Mouse (Mus musculus) c-Kit-positive CD71-negative TER-119-negative erythroid progenitor cells, embryonic 14.5 days (primary cell): Measurements from ENCODE around the gene Tigd4.

ENCODE experiments used
- DNase-seq: peaks from one replicate; pipeline ENCODE4 v3.0.0-alpha.2; 2013; ENCODE audit warnings: low read depth

The Tigd4 gene

GRCm38 (mm10) chr3:84615050-84615855, 21.9 kb downstream of the Tigd4 start:
- no peak for DNase-seq

DNA sequence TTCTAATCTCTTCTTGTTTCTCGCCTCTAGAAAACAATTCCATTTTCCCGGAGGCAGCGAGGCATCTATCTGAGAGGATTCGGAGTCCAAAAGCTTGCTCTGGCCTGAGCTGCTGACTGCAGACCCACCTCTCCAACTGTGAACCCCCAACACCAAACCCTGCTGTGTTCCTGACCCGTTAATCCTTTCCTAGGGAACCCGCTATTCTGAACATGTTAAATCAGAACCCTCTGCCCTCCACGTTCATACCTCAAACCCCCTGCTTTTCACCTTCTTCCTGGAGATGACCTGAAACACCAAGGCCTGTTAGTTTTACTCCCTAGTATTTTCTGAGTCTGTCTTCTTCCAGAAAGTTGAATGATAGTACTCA, 22.5 kb downstream of the Tigd4 start:
- no peak for DNase-seq

- DNase-seq, result no peak
These were observed 25.3 kb downstream of the Tigd4 start for GRCm38 (mm10) chr3:84618627-84619026.

- DNase-seq, result no peak
These were observed 25.7 kb downstream of the Tigd4 start for GRCm38 (mm10) chr3:84619056-84619455.

DNA sequence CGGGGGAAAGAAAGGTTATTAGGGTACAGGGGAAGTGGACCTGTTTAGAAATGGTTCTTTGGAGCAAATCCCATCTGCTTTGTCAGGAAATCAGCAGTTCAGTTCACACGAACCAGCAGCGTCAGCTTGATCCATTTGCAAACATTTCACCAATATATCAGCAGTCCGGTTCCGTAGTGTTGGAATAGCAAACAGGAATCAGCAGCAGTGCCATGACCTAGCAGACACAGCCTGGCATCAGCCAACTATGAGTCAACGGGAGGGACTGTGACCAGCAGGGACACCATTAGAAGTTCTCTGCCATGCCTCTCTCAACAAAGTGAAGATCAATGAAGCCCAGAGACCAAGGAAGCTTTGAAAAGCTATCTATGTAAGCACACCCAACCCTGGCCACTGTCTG, 26.4 kb downstream of the Tigd4 start:
- no peak for DNase-seq

GRCm38 (mm10) chr3:84622026-84622425, 28.7 kb downstream of the Tigd4 start:
- no peak for DNase-seq

- no peak for DNase-seq
These were observed 38.2 kb downstream of the Tigd4 start for GRCm38 (mm10) chr3:84631586-84631985.

DNA sequence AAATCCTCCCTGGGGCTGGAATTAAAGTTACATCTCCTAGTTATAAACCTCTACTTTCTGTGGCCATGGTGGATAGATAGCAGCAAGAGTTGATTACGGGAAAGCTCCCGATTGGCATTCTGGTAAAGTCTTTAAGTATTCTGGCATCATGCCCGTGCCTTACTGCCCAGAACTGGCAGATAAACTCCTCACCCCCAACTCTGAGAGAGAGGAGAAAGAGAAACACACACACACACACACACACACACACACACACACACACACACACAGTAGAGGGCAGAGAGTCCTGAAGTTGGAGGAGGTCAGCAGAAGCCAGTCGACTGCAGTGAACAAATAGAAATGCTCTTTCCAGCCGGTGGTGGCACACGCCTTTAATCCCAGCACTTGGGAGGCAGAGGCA, 43.7 kb downstream of the Tigd4 start:
- no peak for DNase-seq

DNA sequence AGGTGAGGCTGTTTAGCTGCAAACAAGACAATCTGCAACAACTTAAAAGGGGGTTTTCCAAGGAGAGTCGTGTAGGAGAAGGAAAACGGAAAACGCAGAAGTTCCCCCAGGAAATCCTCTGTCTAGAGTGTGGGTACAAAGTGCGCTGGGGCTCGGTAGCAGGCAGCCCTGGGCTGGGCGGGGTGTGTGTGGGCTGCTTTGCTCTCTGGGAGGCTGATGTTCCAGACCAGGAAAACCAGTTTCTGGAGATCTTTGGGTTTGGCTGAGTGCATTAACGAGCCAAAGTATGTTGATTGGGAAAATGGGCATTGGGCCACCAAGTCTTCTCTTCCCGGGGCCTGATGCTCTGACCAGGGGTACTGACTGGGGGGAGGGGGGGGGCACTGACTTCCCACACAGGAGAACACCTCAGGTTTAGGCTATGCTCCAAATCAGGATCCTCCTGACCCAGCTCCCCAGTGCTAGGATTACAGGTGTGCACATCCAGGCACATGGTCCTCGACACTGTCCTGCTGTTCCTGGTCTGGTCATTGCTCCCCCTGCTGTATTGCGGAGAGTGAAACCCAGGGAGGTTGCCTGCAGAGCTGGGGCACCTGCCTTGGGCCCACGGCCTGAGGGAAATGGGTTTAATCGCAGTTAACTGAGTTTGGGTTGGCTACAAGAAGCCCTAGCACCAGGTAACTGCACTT, 44.7 kb downstream of the Tigd4 start:
- DNase-seq, result no peak

DNA sequence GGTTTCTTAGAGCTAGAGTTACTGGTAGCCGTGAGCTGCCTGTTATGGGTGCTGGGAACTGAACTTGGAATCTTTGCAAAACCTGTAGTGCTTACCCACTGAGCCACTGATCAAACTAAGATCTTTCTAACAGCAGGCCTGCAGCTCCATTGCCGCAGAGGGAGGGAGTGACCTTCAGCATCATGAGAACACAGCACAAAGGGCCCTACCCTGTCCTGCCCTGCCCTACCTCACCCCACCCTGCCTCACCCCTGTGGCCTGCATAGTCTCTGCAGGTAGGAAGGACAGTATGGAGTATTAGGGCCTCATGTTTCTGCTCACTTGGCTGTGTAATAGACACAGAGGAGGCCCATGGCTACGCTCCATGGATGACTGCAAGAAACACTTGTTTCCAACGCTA, 45.5 kb downstream of the Tigd4 start:
- DNase-seq, result no peak

GRCm38 (mm10) chr3:84639767-84640500, 46.6 kb downstream of the Tigd4 start:
- no peak for DNase-seq

- no peak for DNase-seq
These were observed 47.2 kb downstream of the Tigd4 start for GRCm38 (mm10) chr3:84640536-84640935.

DNA sequence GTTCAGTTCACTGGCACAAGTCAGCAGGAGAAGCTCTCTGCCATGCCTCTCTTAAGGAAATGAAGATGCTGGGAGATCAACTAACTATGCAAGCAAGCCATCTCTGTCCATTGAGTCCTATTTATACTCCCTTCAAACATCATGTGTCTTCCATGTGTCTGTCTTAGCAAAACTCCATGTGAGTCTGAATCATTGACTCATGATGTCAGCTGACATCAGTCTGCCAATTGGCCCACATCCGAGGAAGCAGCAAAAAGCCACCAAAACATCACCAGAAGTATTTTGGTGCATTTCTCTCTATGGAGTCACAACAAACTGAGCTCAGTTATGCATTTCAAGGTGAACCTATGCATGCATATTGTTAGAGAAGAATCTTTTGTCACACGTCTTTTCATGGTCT, 48.0 kb downstream of the Tigd4 start:
- DNase-seq, result no peak

DNA sequence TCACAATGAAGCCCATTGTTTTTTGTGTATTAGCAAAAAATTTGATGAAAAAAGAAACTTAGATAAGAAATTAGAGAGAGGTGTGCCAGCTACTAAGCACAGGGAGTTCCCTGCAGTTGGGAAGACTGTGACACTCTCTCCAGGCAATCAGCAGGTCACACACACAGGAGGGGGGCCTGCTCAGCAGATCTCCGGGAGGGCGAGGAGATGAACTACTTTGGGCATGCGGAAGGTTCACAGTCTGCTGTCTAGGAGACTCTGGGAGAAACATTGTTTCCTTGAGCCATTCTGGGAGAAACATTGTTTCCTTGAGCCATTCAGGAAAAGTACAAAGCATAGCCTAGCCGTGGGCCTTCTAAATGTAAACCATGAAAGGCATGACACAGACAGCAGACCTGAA, 49.6 kb downstream of the Tigd4 start:
- no peak for DNase-seq

GRCm38 (mm10) chr3:84645156-84646006, 52.0 kb downstream of the Tigd4 start:
- DNase-seq, result no peak

DNA sequence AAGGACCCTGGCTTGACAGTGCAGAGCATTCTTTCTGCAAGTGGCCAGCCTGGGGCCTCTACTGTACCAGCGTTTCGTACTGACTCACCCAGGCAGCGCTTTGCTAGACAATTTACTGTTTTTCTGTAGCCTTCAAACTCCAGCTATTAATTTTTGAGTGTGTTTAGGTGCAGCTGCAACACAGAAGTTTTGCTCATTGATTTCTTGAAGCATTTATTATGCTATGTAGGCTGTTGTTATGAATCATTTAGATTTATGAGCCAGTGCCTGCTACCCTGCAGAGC, 52.6 kb downstream of the Tigd4 start:
- no peak for DNase-seq

DNA sequence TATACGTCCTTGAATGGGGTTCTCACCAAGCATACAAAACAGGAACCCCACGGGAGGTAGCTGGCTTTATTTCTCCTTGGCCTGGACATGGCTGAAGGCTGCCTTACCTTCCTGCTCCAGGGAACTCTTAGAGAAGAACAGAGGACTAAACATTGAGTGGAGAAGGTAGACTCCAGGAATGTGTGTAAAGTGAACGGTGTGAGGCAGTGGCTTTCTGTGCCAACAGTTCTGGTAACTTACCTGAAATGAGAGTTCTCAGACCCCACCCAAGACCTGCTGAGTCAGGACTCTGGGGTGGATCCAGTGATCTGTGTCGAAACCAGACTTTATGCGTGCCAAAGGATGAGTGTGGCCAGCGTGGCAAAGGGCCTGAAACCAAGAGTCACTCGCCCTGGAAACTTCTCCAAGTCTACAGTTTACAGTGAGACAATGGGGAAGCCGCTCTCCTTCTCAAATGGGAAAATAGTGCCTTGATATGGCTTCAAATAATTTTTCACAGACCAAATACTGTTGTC, 53.0 kb downstream of the Tigd4 start:
- DNase-seq, result no peak
